Mouse (Mus musculus) layer of hippocampus, adult 2 months (tissue): ENCODE data around the gene Gga1. TPM values are rescaled to one million over a fixed set of nuclear protein-coding genes. Genes with fewer than 3 reads are reported as not detected.
A peak's percentile ranks its signal among the peaks of the same experiment; 100 is the strongest.

Experiments
- DNase-seq, 2 experiments: peaks; one replicate each; pipeline ENCODE4 v3.0.0; 2022; ENCODE audit warnings: low spot score in 2 of 2
- H3K27ac ChIP-seq: fragments of 200-600 bp; 2 replicates; pipeline ENCODE4 v1.8.1; 2022
- H3K4me3 ChIP-seq: fragments of 200-600 bp; 2 replicates; pipeline ENCODE4 v1.8.1; 2022; ENCODE audit warnings: mild to moderate bottlenecking
- CTCF ChIP-seq: fragments of 200-600 bp; conservative IDR thresholded peaks from 2 replicates; pipeline ENCODE4 v1.8.1; 2022; ENCODE audit warnings: antibody characterized with exemption, mild to moderate bottlenecking, moderate library complexity
- total RNA-seq, 2 experiments: library from RNA; stranded (reverse); gene quantifications; 2 replicates each; pipeline ENCODE4 v1.2.3; 2021

The Gga1 gene
- total RNA-seq, 2 experiments from 2014 or later = 64.0 to 64.7 TPM

GRCm38 (mm10) chr15:78894726-78895125, 17.7 kb downstream of the Gga1 start:
- H3K27ac ChIP-seq = no peak overlapping the region
- H3K4me3 ChIP-seq = no peak overlapping the region

GRCm38 (mm10) chr15:78895741-78896140, 18.8 kb downstream of the Gga1 start:
- TF ChIP-seq CTCF = no peak
- no peak overlapping the region for H3K27ac ChIP-seq
- DNase-seq = no peak
- H3K4me3 ChIP-seq = no peak overlapping the region

More at GRCm38 (mm10) chr15:78894726-78895125, 17.7 kb downstream of the Gga1 start:
- no peak for DNase-seq
- no peak for TF ChIP-seq CTCF

GRCm38 (mm10) chr15:78896149-78896548, 19.2 kb downstream of the Gga1 start:
- TF ChIP-seq CTCF = no peak
- no peak for DNase-seq
- Histone ChIP-seq H3K27ac (no peak overlapping the region), H3K4me3 (no peak overlapping the region)

- Histone ChIP-seq H3K4me3 (no peak overlapping the region), H3K27ac (no peak overlapping the region)
- no peak for TF ChIP-seq CTCF
- no peak for DNase-seq
Measured at GRCm38 (mm10) chr15:78897488-78897887, 20.5 kb downstream of the Gga1 start.

GRCm38 (mm10) chr15:78898507-78899001, 21.6 kb downstream of the Gga1 start:
- peak overlapping the region; percentile 64; the same call in 1 of the 2 replicates for H3K27ac ChIP-seq
- no peak for DNase-seq
- no peak overlapping the region for H3K4me3 ChIP-seq
- TF ChIP-seq CTCF = no peak

- TF ChIP-seq CTCF = no peak
- DNase-seq = no peak
- Histone ChIP-seq H3K4me3 (peak within 1 kb of the TSS; percentile 87), H3K27ac (peak within 1 kb of the TSS; percentile 93)
Measured at GRCm38 (mm10) chr15:78899409-78899739, 22.4 kb downstream of the Gga1 start, which contains the start of gene Gm49510. Gene Gm49510 (plus strand): TSS chr15:78899667.

GRCm38 (mm10) chr15:78899740-78900584, 23.0 kb downstream of the Gga1 start, which contains the start of gene Sh3bp1:
Gene Sh3bp1 (plus strand): TSS chr15:78899768.
- no peak for TF ChIP-seq CTCF
- Histone ChIP-seq H3K27ac (peak within 1 kb of the TSS; percentile 93), H3K4me3 (peak within 1 kb of the TSS; percentile 87)
- peak in 1 of 2 experiments; percentile 57 for DNase-seq

- TF ChIP-seq CTCF = no peak
- Histone ChIP-seq H3K4me3 (peak overlapping the region; percentile 87), H3K27ac (peak overlapping the region; percentile 93)
- no peak for DNase-seq
Measured at GRCm38 (mm10) chr15:78900585-78901421, 23.8 kb downstream of the Gga1 start.

GRCm38 (mm10) chr15:78901422-78901789, 24.4 kb downstream of the Gga1 start:
- no peak for DNase-seq
- TF ChIP-seq CTCF = no peak; the same call in 1 of the 2 replicates
- peak overlapping the region; percentile 87; the same call in 1 of the 2 replicates for H3K4me3 ChIP-seq

GRCm38 (mm10) chr15:78903243-78903642, 26.3 kb downstream of the Gga1 start:
- no peak overlapping the region for H3K27ac ChIP-seq
- H3K4me3 ChIP-seq = no peak overlapping the region; the same call in 1 of the 2 replicates
- peak; percentile 83 to 92 for DNase-seq
- TF ChIP-seq CTCF = peak; percentile 98

More at GRCm38 (mm10) chr15:78901422-78901789, 24.4 kb downstream of the Gga1 start:
- no peak overlapping the region for H3K27ac ChIP-seq

- no peak for TF ChIP-seq CTCF
- H3K27ac ChIP-seq = no peak overlapping the region
- H3K4me3 ChIP-seq = no peak overlapping the region
- no peak for DNase-seq
Measured at GRCm38 (mm10) chr15:78908399-78908798, 31.4 kb downstream of the Gga1 start.

GRCm38 (mm10) chr15:78908982-78909381, 32.0 kb downstream of the Gga1 start:
- H3K27ac ChIP-seq = no peak overlapping the region
- DNase-seq = no peak
- TF ChIP-seq CTCF = no peak
- no peak overlapping the region for H3K4me3 ChIP-seq

GRCm38 (mm10) chr15:78912040-78912439, 35.0 kb downstream of the Gga1 start:
- DNase-seq = no peak
- TF ChIP-seq CTCF = peak; percentile 67
- H3K27ac ChIP-seq = no peak overlapping the region
- no peak overlapping the region for H3K4me3 ChIP-seq
